Mouse (Mus musculus) CD4-positive, CD25-positive, alpha-beta regulatory T cell, adult 9 weeks (primary cell): ENCODE data around the gene Ktn1. TPM values are rescaled to one million over a fixed set of nuclear protein-coding genes. Genes with fewer than 3 reads are reported as not detected.

ENCODE experiments used
- polyA plus RNA-seq: library from polyadenylated mRNA; unstranded; fragments of 100-300 nt; shearing (Covaris generic); gene quantifications from one replicate; pipeline ENCODE4 v1.2.1, GENCODE M21; 2017

Gene Ktn1
- 82.4 TPM for polyA plus RNA-seq

GRCm38 (mm10) chr14:47648218-47648617 lies at the start of gene Ktn1:
TSS of gene Ktn1 (plus strand) at chr14:47648448.

Other genes with a start within 250 kb of the Ktn1 start
- 13.5 TPM for gene Dlgap5, start 230.0 kb upstream of the Ktn1 start, polyA plus RNA-seq
- gene Fbxo34, start 198.0 kb upstream of the Ktn1 start, polyA plus RNA-seq: 15.8 TPM
- 19.4 TPM for gene Atg14, start 77.8 kb upstream of the Ktn1 start, polyA plus RNA-seq